Mouse (Mus musculus) frontal cortex, postnatal 14 days (tissue): ENCODE data around the gene Ctsd.
"Not testable (repeated sequence)": the region's sequence is repeated elsewhere in the genome, so short reads cannot be mapped to it uniquely, and the experiment has no call there.

Source experiments
- DNase-seq, 2 experiments: peaks; one replicate each; pipeline ENCODE4 v3.0.0; 2022; ENCODE audit warnings: low spot score in 2 of 2

Gene Ctsd

GRCm38 (mm10) chr7:142335151-142335550 is 52.7 kb downstream of the Ctsd start:
- no peak for DNase-seq

GRCm38 (mm10) chr7:142334246-142334645 is 53.6 kb downstream of the Ctsd start:
- peak; percentile 64 to 88 for DNase-seq

- DNase-seq, result not testable (repeated sequence)
These were observed 55.1 kb downstream of the Ctsd start for GRCm38 (mm10) chr7:142332741-142333140.

GRCm38 (mm10) chr7:142331281-142331680 is 56.6 kb downstream of the Ctsd start:
- DNase-seq, result no peak

- DNase-seq, result no peak
These were observed 57.5 kb downstream of the Ctsd start for GRCm38 (mm10) chr7:142330271-142330724.

GRCm38 (mm10) chr7:142328507-142328906 is 59.3 kb downstream of the Ctsd start:
- DNase-seq, result no peak

- no peak for DNase-seq
These were observed 61.0 kb downstream of the Ctsd start for GRCm38 (mm10) chr7:142326714-142327445.
